Mouse (Mus musculus) bone marrow macrophage, adult 2 months (primary cell): ENCODE data around the gene Ssx2ip.

Experiments
- CTCF ChIP-seq: IDR thresholded peaks from 2 replicates; pipeline ENCODE4 v1.5.1; 2012; ENCODE audit warnings: low read depth, mild to moderate bottlenecking, low read length, moderate library complexity
- POLR2A ChIP-seq: IDR thresholded peaks from 2 replicates; pipeline ENCODE4 v1.6.1; 2012; ENCODE audit warnings: mild to moderate bottlenecking, low read depth, low read length, borderline replicate concordance

GRCm38 (mm10) chr3:146462939-146463338 lies 58.5 kb downstream of the Ssx2ip start:
- TF ChIP-seq CTCF (no peak), POLR2A (no peak)
